Mouse (Mus musculus) erythroblast, embryonic 14.5 days (primary cell): ENCODE measurements around the gene Gpr157.

Source experiments
- GATA1 ChIP-seq: IDR thresholded peaks from 2 replicates; pipeline ENCODE4 v1.6.1; 2012; ENCODE audit warnings: low read length, inconsistent platforms, mixed read lengths
- TAL1 ChIP-seq: IDR thresholded peaks from 3 replicates; pipeline ENCODE4 v1.6.1; 2012; ENCODE audit warnings: low read length, inconsistent platforms, mixed read lengths

DNA sequence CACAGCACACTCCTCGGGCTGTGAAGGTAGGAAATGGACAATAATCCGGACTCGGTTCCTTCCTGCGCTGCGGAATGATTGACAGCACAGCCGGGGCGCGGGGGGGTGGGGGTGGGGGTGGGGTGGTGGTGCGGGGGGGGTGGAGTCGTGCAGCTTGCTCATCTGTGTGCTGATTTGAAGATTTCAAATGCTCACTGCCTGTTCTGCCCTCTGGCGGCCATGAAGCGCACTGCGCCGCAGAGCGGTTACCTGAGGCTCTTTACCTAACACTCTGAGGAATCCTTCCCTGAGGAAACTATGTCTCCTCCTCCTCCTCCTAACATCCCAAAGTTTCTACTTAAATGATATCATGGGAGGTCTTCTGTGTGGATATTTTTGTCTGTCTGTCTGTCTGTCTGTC is 25.7 kb downstream of the Gpr157 start:
- TF ChIP-seq GATA1 (no peak), TAL1 (no peak)
